Mouse (Mus musculus): ENCODE measurements around the gene Tfr2.

Tfr2 gene

DNA sequence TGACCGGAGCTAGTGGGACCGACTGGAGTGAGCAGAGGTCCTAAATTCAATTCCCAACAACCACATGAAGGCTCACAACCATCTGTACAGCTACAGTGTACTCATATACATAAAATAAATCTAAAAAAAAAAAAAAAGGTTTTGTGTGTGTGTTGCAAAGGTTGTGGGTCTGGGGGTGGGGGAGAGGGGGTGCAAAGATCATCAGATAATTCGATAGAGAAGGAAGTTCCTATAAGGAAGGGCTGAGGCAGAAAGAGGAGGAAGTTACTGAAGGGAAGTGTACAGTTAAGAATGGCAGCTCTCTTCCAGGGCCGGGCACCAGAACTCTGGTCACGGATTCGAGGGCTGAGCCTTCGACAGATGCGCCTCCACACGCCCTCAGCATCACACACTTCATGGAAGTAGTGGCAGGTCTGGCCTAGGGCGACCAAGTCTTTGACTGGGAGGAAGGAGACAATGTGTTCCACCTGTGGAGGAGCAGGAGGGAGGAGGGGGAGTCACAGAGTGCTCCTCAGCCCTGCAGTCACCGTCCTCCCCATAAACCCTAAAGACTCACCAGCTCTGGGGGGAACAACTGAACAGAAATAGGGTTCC is 54.4 kb downstream of the Tfr2 start:
- no peak for DNase-seq (ENCODE audit: low read depth, low spot score)

DNA sequence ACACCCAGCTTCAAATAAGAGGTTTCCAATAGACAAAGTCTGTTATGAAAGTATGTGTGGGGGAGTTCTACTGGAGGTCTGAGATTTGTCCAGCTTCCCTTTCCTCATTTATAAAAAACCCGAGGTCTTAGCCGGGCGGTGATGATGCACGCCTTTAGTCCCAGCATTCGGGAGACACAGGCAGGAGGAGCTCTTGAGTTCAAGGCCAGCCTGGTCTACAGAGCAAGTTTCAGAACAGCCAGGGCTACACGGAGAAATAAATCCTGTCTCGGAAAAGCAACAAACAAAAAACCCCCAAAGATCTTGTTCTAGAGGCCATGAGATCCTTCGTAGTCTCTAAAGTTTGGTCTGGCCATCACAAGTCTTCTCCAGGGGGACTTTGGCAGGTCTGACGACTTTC is 58.4 kb downstream of the Tfr2 start:
- no peak for DNase-seq (ENCODE audit: low read depth, low spot score)

- peak; percentile 100 for DNase-seq (ENCODE audit: low read depth, low spot score)
Observed at GRCm38 (mm10) chr5:137628498-137629305, 59.1 kb downstream of the Tfr2 start, which contains the start of the genes Fbxo24, Lrch4 and Gm20605. TSS of gene Fbxo24 (minus strand) at chr5:137629002. TSS of gene Lrch4 (plus strand) at chr5:137629121. TSS of gene Gm20605 (plus strand) at chr5:137629175.

DNA sequence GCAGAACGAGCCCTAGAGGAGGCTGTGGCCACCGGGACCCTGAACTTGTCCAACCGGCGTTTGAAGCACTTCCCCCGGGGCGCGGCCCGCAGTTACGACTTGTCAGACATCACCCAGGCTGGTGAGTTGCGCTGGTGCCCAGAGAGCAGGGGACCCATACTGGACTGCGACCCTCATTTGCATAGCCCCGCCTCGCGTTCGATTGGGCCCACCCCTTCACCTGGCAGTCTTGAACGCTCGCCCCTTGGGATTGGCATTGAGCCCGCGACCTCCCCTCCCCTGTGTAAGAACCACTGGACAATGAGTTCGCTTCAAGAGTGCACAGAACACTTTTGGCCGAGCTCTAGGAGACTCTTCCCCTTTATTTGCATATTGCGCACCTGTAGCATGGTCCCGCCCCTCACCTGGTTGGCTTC is 59.7 kb downstream of the Tfr2 start:
- no peak for DNase-seq (ENCODE audit: low read depth, low spot score)

DNA sequence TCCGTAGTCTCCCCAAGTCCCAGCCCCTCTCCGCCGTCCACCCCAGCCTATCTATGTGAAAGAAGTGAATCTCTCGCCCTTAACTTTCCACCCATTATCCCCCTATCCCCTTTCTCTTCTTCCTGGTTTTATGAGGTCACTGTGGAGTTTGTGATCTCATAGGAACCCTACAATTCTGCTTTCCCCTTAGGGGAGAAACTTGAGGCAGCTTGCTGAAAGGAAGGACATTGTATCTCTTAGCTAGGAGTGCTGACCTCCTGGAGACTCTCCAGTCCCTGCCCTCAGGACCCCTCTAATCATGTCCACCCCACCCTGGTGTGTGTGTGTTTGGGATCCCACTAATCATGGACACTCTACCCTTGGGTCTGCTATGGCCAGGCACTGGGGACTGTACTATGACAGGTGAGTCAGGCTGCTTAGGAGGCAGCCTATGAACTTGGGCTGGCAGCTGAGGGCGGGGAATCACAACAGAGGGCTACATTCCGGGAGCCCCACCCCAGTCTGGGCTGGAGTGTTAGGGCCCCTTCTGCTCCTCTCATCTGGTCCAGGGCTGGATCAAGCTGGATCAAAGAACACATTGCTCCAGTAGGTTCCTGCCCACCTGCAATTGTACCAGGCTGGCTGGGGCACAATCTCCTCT is 60.4 kb downstream of the Tfr2 start:
- no peak for DNase-seq (ENCODE audit: low read depth, low spot score)

GRCm38 (mm10) chr5:137630602-137631001 is 61.0 kb downstream of the Tfr2 start:
- DNase-seq (ENCODE audit: low read depth, low spot score): no peak

DNA sequence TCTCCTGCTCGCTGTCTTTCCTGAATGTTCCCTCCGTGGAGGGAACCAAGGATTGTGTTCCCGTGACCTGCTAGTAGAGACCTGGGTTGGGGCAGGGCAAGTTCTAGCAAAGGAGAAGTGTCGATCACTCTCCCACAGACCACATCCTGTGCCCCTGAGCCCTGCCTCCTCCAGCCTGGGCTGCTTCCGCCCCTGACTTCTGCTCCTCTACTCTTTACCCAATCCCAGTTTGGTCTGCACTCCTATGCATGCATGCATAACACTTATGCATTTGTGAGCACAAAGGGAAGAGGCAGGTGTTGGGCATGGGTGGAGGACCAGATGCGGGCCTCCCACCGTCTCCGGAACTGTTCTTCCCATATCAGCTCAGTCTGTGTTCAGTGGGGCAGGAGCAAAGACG is 61.5 kb downstream of the Tfr2 start:
- DNase-seq (ENCODE audit: low read depth, low spot score): no peak

DNA sequence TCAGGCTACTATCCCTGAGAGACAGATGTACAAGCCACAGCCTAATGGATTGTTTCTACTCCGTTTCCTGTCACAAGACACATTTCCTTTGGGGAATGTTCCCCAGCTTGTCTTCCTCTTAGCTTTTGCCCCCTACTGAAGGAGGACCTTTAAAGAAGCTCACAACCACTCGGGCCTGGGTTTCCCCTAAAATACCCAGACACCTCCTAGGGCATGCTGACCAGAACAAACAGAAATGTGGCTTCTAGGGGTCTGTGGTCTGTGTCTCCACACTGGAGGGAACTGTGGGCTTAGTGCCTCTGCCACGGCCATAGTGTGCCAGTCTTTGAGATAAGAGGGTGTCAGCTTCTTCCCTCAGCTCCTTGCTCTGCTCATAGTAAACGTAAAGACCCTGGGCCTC is 62.0 kb downstream of the Tfr2 start:
- DNase-seq (ENCODE audit: low read depth, low spot score): no peak

DNA sequence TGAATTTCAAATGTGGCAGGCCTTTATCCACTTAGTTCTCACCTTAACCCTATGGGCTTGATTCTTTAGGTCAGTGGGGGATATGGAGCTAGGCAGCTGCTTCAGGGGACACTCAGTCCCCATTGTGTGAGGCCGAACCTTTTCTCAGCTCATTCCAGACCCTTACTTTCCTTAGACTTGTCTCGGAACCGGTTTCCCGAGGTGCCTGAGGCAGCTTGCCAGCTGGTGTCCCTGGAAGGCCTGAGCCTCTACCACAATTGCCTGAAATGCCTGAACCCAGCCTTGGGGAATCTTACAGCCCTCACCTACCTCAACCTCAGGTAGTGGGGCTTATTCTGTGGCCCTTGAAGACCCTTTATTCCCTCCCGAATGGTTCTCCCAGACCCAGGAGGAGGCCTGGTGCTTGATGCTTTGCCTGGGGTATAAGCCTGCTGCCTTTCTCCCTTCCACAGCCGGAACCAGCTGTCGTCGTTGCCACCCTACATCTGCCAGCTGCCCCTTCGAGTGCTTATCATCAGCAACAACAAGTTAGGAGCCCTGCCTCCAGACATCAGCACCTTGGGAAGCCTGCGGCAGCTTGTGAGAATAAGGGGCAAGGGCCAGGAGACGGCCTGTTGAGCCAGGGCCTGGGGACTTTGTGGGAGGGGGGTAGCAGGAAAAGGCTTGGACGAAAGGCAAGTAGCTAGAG is 63.9 kb downstream of the Tfr2 start:
- no peak for DNase-seq (ENCODE audit: low read depth, low spot score)

All from retina, adult 2 months (tissue).